Mouse (Mus musculus) MEL (cell line): ENCODE measurements around the gene Susd2.

Source experiments
- CTCF ChIP-seq, 3 experiments: IDR thresholded peaks in 2 of 3; conservative IDR thresholded peaks in 1 of 3; 2 replicates each; pipeline ENCODE4 v1.5.1; 2011 to 2012; ENCODE audit warnings: low read length in 3 of 3, low read depth in 2 of 3, mild to moderate bottlenecking in 2 of 3, improper control_type of control experiment in 1 of 3, inconsistent platforms in 1 of 3, mixed read lengths in 1 of 3, moderate library complexity in 1 of 3; ENCODE audit not compliant: control insufficient read depth in 1 of 3, insufficient read depth in 1 of 3, poor library complexity in 1 of 3, severe bottlenecking in 1 of 3
- MAZ ChIP-seq: IDR thresholded peaks from 2 replicates; pipeline ENCODE4 v1.6.1; 2012; ENCODE audit warnings: low read depth, mild to moderate bottlenecking, inconsistent platforms, low read length, improper control_type of control experiment
- NRF1 ChIP-seq: IDR thresholded peaks from 2 replicates; pipeline ENCODE4 v1.6.1; 2014; ENCODE audit warnings: low read depth, mild to moderate bottlenecking, inconsistent platforms, low read length, improper control_type of control experiment, moderate library complexity; ENCODE audit not compliant: poor library complexity, insufficient read depth, severe bottlenecking
- TAL1 ChIP-seq: IDR thresholded peaks from 2 replicates; pipeline ENCODE4 v1.6.1; 2012; ENCODE audit warnings: mild to moderate bottlenecking, inconsistent platforms, low read length, moderate library complexity, mixed read lengths
- ZKSCAN1 ChIP-seq: IDR thresholded peaks from 2 replicates; pipeline ENCODE4 v1.6.1; 2012; ENCODE audit warnings: low read depth, mild to moderate bottlenecking, inconsistent platforms, low read length, improper control_type of control experiment, moderate library complexity
- ZNF384 ChIP-seq: IDR thresholded peaks from 2 replicates; pipeline ENCODE4 v1.6.1; 2012; ENCODE audit warnings: low read depth, mild to moderate bottlenecking, inconsistent platforms, low read length, improper control_type of control experiment

DNA sequence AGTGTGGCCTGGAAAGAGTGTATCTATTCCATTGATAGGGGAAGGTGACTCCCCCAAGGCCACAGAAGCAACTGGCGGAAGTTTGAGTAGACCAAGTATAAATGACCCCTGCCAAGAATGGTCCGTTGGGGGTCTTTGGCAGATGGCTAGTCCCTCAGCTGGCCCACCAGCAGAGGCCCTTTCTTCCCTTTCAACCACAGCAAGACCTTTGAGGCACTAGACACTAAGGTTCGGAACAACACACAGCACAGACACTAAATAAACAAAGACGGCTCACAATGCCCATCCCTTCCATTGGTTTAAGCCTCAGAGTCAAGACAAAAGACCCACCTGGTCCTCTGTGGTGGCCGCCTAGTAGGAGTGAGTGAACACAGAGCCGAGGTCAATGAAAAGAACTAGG, 35.4 kb upstream of the Susd2 start:
- TF ChIP-seq NRF1: no peak
- TF ChIP-seq CTCF (IDR thresholded peaks at IDR 0.05 in 2 of 3, conservative IDR thresholded peaks at IDR 0.05 in 1 of 3; ENCODE audit: control insufficient read depth in 1 of 3, insufficient read depth in 1 of 3, low read depth in 2 of 3, low read length in 3 of 3, poor library complexity in 1 of 3, severe bottlenecking in 1 of 3): no peak
- no peak for TF ChIP-seq ZKSCAN1
- no peak for TF ChIP-seq ZNF384
- no peak for TF ChIP-seq TAL1
- TF ChIP-seq MAZ: no peak
